Mouse (Mus musculus): ENCODE data around the gene Tppp2. TPM values are rescaled to one million over a fixed set of nuclear protein-coding genes. Genes with fewer than 3 reads are reported as not detected.
A peak's percentile ranks its signal among the peaks of the same experiment; 100 is the strongest.

Gene Tppp2
- polyA plus RNA-seq, 1 experiment from 2014 or later = not detected

DNA sequence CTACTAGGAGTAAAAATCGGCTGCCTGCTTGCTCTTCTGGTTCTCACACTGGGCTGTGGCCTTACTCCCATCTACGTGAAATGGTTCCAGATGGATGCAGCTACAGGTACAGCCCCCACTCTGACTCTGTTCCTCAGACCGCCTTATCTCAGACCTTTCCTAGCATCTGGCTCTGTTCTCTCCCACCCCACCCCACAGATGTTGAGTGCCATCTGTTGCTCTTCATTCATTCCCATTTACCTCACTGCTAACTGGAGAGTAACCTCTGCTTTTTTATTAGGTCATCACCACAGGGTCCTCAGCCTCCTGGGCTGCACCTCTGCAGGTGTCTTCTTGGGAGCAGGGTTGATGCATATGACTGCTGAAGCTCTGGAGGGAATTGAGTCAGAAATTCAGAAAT, 24.4 kb upstream of the Tppp2 start:
- Histone ChIP-seq H3K27me3 (no peaks in the 10 kb centered on the region), H3K36me3 (peaks cover 48% of the 10 kb centered on the region), H3K27ac (no peak overlapping the region), H3K9me3 (replicated peaks) (no peaks in the 10 kb centered on the region), H3K4me2 (replicated peaks) (no peak overlapping the region), H3K9ac (no peak overlapping the region), H3K4me3 (no peak overlapping the region), H3K4me1 (no peaks in the 10 kb centered on the region)
- 60% methylated on average over 3 of the region's 3 CpGs for WGBS
- no peak for ATAC-seq (ENCODE audit: low FRiP score)

DNA sequence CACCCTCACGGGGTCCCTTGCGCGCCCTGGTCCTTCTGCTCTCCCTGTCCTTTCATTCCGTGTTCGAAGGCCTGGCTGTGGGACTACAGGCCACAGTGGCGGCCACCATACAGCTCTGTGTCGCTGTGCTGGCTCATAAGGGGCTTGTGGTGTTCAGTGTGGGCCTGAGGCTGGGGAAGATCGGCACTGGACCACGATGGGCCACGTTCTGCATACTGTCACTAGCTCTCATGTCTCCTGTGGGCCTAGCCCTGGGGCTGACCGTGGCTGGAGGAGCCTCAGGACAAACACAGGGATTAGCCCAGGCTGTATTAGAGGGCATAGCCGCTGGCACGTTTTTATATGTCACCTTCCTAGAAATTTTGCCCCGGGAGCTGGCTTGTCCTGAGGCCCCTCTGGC, 23.2 kb upstream of the Tppp2 start:
- no peak overlapping the region for H3K27ac ChIP-seq
- no peak for ATAC-seq (ENCODE audit: low FRiP score)

DNA sequence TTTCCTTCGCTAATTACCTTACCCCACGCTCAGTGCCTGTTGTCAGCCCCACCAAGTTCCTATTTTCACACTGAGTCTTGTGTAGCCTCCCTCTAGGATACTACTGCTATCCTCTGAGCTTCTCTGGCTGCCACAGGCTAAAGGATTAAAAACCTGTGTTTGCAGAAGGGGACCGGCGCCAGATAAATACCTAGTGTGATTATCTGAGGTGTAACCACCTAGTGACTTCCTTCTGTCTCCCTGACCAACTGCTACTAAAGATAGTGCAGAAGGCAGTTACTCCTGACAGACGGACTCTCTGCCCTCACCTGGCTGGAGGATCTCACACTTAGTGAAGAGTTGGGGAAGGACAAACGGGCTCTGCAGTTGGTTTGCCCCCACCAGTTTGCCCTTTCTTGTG, 22.2 kb upstream of the Tppp2 start:
- Histone ChIP-seq H3K4me3 (no peak overlapping the region), H3K9ac (no peak overlapping the region), H3K36me3 (peaks cover 26% of the 10 kb centered on the region), H3K4me1 (no peaks in the 10 kb centered on the region), H3K27ac (no peak overlapping the region), H3K27me3 (no peaks in the 10 kb centered on the region), H3K4me2 (replicated peaks) (no peak overlapping the region), H3K9me3 (replicated peaks) (no peaks in the 10 kb centered on the region)
- WGBS = 85% methylated on average over 6 of the region's 6 CpGs
- no peak for ATAC-seq (ENCODE audit: low FRiP score)

More for the DNA sequence above, 23.2 kb upstream of the Tppp2 start:
- no peaks in the 10 kb centered on the region for H3K9me3 ChIP-seq (replicated peaks)
- no peaks in the 10 kb centered on the region for H3K27me3 ChIP-seq
- WGBS = 88% methylated on average over 14 of the region's 14 CpGs
- H3K4me2 ChIP-seq (replicated peaks) = no peak overlapping the region
- peaks cover 36% of the 10 kb centered on the region for H3K36me3 ChIP-seq
- H3K4me3 ChIP-seq = no peak overlapping the region
- H3K4me1 ChIP-seq = no peaks in the 10 kb centered on the region
- no peak overlapping the region for H3K9ac ChIP-seq

DNA sequence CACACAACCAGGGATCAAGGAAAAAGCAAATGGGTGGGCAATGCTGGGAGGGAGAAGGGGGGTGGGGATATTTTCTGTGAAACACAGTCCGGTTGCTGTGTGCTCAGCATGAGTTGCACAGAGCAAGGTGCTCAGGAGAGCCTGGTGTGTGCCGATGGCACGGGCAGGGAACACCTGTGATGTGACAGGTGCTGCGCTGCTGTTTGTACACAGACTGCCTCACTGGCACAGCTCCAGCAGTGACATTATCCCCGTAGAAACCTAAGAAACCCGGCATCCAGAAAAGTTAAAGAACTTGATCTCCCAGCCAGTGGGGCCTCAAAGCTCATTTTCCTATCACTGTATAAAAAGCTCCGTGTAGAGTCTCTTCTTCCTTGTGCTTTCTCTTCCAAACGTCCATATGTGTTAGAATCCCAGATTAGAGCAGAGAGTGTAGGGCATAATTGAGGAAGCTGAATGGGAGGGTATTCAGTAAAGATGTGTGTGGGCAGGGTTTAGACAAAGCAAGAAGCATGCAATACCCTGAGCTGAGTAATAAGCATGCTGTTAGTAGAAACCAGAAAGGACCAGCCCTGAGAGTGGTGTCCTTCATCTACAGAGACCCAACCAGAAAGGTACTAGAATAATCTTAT, 21.6 kb upstream of the Tppp2 start:
- H3K4me1 ChIP-seq = no peaks in the 10 kb centered on the region
- whole genome bisulfite sequencing = 88% methylated on average over 8 of the region's 8 CpGs
- no peak overlapping the region for H3K27ac ChIP-seq
- no peak overlapping the region for H3K4me2 ChIP-seq (replicated peaks)
- H3K4me3 ChIP-seq = no peak overlapping the region
- H3K36me3 ChIP-seq = peaks cover 20% of the 10 kb centered on the region
- H3K9ac ChIP-seq = no peak overlapping the region
- no peaks in the 10 kb centered on the region for H3K27me3 ChIP-seq
- ATAC-seq (ENCODE audit: low FRiP score) = no peak
- H3K9me3 ChIP-seq (replicated peaks) = no peaks in the 10 kb centered on the region

DNA sequence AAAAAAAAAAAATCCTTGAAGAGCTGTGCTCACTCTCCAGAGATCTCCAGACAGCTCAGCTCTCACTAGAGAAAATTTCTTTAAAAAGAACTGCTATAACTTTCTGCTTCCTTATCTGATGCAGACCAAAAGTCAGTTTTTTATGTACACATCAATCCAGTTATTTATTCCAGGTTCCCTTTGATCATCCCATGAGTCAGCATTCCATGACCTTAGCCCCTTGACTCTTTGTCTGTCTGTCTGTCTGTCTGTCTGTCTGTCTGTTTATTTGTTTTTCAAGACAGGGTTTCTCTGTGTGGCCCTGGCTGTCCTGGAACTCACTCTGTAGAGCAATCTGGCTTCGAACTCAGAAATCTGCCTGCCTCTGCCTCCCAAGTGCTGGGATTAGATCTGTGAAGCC, 18.9 kb upstream of the Tppp2 start:
- WGBS = 97% methylated on average over 1 of the region's 1 CpGs
- no peak for ATAC-seq (ENCODE audit: low FRiP score)
- no peak overlapping the region for H3K27ac ChIP-seq
- H3K27me3 ChIP-seq = no peaks in the 10 kb centered on the region
- no peak overlapping the region for H3K9ac ChIP-seq
- no peak overlapping the region for H3K4me2 ChIP-seq (replicated peaks)
- H3K9me3 ChIP-seq (replicated peaks) = no peaks in the 10 kb centered on the region
- no peak overlapping the region for H3K4me3 ChIP-seq
- H3K4me1 ChIP-seq = no peaks in the 10 kb centered on the region
- peaks cover 7% of the 10 kb centered on the region; the same call in 1 of the 2 replicates for H3K36me3 ChIP-seq

DNA sequence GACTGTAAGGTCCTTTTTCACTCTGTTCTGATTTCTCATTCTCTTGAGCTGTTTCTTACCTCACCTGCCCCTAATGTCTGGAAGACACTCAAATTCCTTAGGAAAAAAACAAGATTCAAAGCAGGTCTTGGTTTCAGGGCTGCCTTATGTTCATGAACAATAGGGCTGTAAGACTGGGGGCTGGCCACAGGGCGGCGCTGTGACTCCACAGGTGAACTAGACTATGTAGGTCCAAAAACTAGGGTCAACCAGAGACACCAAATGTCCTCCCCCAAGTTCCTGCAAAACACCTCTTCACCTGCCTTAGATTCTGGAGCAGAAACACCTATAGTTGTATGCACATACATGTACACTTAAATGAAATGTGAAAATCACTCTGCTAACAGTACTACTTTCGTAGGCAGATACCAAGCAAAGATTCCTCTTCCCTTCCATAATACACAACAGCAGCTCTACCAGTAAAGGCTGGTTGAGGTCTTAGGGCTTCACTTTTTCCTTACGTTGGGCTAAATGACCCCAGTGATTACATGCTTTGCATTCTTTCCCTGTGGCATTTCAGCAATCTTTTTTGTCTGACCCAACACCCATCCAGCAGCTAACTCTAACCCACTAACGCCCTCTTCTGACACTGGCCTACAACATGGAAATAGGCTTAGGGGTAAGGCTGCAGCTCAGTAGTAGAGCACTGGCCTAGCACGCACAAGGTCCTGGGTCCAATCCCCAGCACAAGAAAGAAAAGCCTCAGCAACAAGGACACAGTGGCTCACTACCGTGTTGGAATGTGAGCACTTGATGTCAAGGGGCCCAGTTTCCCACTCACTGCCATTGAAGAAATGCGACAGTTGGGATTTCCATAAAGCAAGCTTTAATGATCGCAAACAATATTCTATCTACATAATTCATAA, 15.2 kb upstream of the Tppp2 start:
- Histone ChIP-seq H3K36me3 (no peaks in the 10 kb centered on the region), H3K27me3 (no peaks in the 10 kb centered on the region), H3K4me1 (no peaks in the 10 kb centered on the region), H3K9me3 (replicated peaks) (no peaks in the 10 kb centered on the region), H3K27ac (no peak overlapping the region), H3K9ac (no peak overlapping the region), H3K4me3 (no peak overlapping the region), H3K4me2 (replicated peaks) (no peak overlapping the region)
- 64% methylated on average over 9 of the region's 9 CpGs for WGBS
- ATAC-seq (ENCODE audit: low FRiP score) = peak; percentile 78

DNA sequence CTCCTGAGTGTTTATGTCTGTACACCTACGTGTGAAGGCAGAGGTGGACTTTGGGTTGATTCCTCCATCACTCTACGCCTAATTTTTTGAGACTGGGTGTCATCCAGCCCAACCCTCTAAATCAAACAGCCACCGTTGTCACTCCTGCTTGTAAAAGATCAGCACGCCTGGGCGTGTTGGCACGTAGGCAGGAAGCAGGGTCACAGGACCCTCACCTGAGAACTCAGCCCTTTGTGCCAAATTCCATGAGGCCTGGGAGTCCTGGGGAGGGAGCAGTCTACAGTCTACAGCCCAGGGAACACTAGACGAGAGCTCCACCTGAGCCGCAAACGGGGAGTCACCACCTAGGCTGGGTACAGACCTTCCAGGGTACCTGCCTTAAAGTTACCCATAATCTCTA, 14.4 kb upstream of the Tppp2 start:
- H3K27me3 ChIP-seq = no peaks in the 10 kb centered on the region
- H3K4me3 ChIP-seq = no peak overlapping the region
- H3K9me3 ChIP-seq (replicated peaks) = no peaks in the 10 kb centered on the region
- H3K9ac ChIP-seq = no peak overlapping the region
- no peak overlapping the region for H3K27ac ChIP-seq
- no peaks in the 10 kb centered on the region for H3K36me3 ChIP-seq
- H3K4me1 ChIP-seq = no peaks in the 10 kb centered on the region
- no peak overlapping the region for H3K4me2 ChIP-seq (replicated peaks)
- WGBS = 90% methylated on average over 9 of the region's 9 CpGs
- no peak; the same call in 1 of the 2 replicates for ATAC-seq (ENCODE audit: low FRiP score)

DNA sequence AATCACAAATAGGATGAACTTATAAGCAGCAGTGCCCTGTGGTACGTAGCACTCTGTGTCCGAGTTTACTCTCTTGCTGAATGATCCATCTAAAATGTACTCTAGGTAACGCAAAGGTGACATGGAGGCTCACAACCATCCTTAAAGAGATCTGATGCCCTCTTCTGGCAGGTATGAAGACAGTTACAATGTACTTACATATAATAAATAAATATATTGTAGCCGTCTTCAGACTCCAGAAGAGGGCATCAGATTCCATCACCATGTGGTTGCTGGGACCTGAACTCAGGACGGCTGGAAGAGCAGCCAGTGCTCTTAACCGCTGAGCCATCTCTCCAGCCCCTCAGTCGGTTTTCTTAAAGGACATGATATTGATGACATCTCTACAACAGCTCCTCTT, 13.5 kb upstream of the Tppp2 start:
- Histone ChIP-seq H3K4me2 (replicated peaks) (no peak overlapping the region), H3K36me3 (no peaks in the 10 kb centered on the region), H3K27me3 (no peaks in the 10 kb centered on the region), H3K4me3 (no peak overlapping the region), H3K27ac (no peak overlapping the region), H3K9ac (no peak overlapping the region), H3K9me3 (replicated peaks) (no peaks in the 10 kb centered on the region), H3K4me1 (no peaks in the 10 kb centered on the region)
- no peak for ATAC-seq (ENCODE audit: low FRiP score)
- 69% methylated on average over 7 of the region's 7 CpGs for whole genome bisulfite sequencing

DNA sequence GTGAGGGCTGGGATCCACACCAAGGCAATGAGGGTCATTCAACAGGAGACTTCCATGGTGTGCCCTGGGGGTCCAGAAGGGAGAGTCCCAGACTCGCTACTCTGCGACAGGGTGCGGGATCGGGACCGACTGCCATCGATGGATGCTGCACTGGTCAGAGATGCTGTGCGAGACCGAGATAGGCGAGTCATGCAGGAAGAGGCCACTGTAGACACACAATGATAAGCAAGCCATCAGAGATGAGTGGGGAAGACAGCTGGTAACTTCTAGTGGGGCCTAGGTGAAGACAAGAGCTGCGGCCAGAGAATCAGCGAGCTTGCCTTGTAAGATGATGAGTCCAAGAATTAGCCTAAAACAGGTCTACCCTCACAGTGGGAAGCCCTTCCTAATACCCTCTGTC, 12.1 kb upstream of the Tppp2 start:
- 94% methylated on average over 11 of the region's 11 CpGs for WGBS
- Histone ChIP-seq H3K4me2 (replicated peaks) (no peak overlapping the region), H3K36me3 (no peaks in the 10 kb centered on the region), H3K27me3 (peaks cover 5% of the 10 kb centered on the region; the same call in 1 of the 2 replicates), H3K4me3 (no peak overlapping the region), H3K27ac (no peak overlapping the region), H3K4me1 (no peaks in the 10 kb centered on the region), H3K9ac (no peak overlapping the region), H3K9me3 (replicated peaks) (no peaks in the 10 kb centered on the region)
- ATAC-seq (ENCODE audit: low FRiP score) = no peak

DNA sequence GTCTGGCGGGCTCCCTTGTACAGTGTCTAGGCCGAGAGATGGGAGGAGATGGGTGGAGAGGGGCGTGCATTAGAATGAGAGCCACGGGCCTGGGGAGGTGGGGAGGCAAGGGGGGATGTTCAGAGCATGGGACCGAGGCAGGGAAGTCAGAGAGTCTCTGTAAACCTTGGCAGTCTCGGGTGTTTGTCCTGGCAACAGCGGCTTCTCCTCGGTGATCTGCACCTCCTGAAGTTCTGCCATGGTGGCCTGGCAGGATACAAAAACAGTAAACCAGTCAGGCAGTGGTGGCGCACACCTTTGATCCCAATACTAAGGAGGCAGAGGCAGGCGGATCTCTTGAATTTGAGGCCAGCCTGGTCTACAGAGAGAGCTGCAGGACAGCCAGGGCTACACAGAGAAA, 6.9 kb upstream of the Tppp2 start:
- peaks cover 29% of the 10 kb centered on the region for H3K27me3 ChIP-seq
- no peak overlapping the region for H3K27ac ChIP-seq
- no peak overlapping the region for H3K4me2 ChIP-seq (replicated peaks)
- H3K9ac ChIP-seq = no peak overlapping the region
- H3K4me3 ChIP-seq = no peak overlapping the region
- H3K9me3 ChIP-seq (replicated peaks) = no peaks in the 10 kb centered on the region
- WGBS = 90% methylated on average over 10 of the region's 10 CpGs
- no peaks in the 10 kb centered on the region for H3K36me3 ChIP-seq
- ATAC-seq (ENCODE audit: low FRiP score) = no peak
- peaks cover 26% of the 10 kb centered on the region for H3K4me1 ChIP-seq

DNA sequence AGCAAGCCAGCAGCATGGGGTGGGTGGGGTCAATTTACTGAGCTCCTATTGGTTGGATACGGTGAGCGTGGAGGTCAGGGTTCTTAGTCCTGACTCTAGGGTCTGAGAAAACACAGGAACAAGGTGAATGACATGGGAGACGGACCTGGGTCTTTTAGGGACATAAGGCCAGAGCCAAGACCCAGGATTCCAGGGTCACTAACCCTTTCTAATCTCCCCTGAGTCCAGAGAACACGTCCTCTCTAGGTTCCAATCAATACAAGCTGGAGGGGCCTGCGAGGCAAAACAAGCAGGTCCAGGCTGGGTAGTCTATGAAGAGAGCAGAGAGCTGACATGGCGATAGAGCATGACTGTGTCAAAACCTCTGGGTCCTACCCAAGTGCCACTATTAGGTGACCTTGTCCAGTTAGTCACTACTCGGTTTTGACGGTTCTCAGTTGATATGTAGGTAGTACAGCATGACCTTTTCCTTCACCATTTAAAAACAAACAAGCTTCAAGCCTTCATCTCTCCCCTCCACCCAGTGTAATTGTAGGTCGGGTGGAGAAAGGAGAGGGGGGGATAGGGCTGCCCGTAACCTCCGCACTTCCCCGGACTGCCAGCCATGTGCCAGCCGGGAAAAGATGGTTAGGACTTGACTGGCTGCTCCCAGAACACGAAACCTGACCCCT, 5.7 kb upstream of the Tppp2 start:
- Histone ChIP-seq H3K9me3 (replicated peaks) (no peaks in the 10 kb centered on the region), H3K27me3 (peaks cover 29% of the 10 kb centered on the region), H3K27ac (no peak overlapping the region), H3K4me2 (replicated peaks) (peak overlapping the region; percentile 93), H3K36me3 (no peaks in the 10 kb centered on the region), H3K4me3 (peak overlapping the region; percentile 56), H3K4me1 (peaks cover 26% of the 10 kb centered on the region), H3K9ac (peak overlapping the region; percentile 68)
- peak; percentile 14; the same call in 1 of the 2 replicates for ATAC-seq (ENCODE audit: low FRiP score)
- WGBS = 8% methylated on average over 14 of the region's 14 CpGs
